In genomic region chr2:25371764-25372643, GRCm38 (mm10) we compare ENCODE assay signal across 8 mouse cellular contexts. TPM values are rescaled to one million over a fixed set of nuclear protein-coding genes. Genes with fewer than 3 reads are reported as not detected.
DNase-seq lines count a peak whose midpoint lies in the region; ATAC-seq lines count a peak whose summit lies in the region.

Gene Sapcd2 (plus strand): TSS chr2:25372321.

- peaks cover 14% of the 10 kb centered on the region for H3K4me1 ChIP-seq in intestine, embryonic 14.5 days (replicated peaks; ENCODE audit: control insufficient read depth, insufficient read depth, low read length)

- peaks cover 20% of the 10 kb centered on the region for H3K36me3 ChIP-seq in intestine, embryonic 14.5 days (ENCODE audit: control insufficient read depth, insufficient read depth, low read length)

- no peaks in the 10 kb centered on the region for H3K27me3 ChIP-seq in intestine, embryonic 14.5 days (replicated peaks; ENCODE audit: control insufficient read depth, insufficient read depth, low read length)

- intact Hi-C loops in left cerebral cortex, postnatal 10 days (cut with DNase I): no loop called here

- peak within 1 kb of the TSS; percentile 81 for H3K27ac ChIP-seq in intestine, embryonic 14.5 days (ENCODE audit: low read depth)

- peak within 1 kb of the TSS; percentile 69 for H3K4me3 ChIP-seq in intestine, embryonic 14.5 days (ENCODE audit: low read depth, low read length)

- peak within 1 kb of the TSS; percentile 95 for H3K4me2 ChIP-seq in intestine, embryonic 14.5 days (ENCODE audit: low read length)

- H3K9me3 ChIP-seq in intestine, embryonic 14.5 days (ENCODE audit: control insufficient read depth, low read length): no peaks in the 10 kb centered on the region

- under 1% methylated on average over 65 of the region's 65 CpGs for WGBS in intestine, embryonic 14.5 days

- peak within 1 kb of the TSS; percentile 59 for H3K9ac ChIP-seq in intestine, embryonic 14.5 days (ENCODE audit: low read length)

- peak; percentile 78 for DNase-seq in adrenal gland, adult 8-10 months
- DNase-seq in embryo, embryonic 11 days: peak; percentile 94
- peak; percentile 81 for DNase-seq in gastrocnemius, postnatal 25 days
- peak; percentile 85 for DNase-seq in intestine, embryonic 14.5 days (ENCODE audit: low spot score)
- DNase-seq in left cerebral cortex, postnatal 10 days (ENCODE audit: extremely low spot score in 1 of 2, low spot score in 2 of 2): peak; percentile 89 to 90
- DNase-seq in right cerebral cortex, postnatal 10 days (ENCODE audit: low spot score in 2 of 2): peak; percentile 93 to 95
- peak; percentile 76 to 78 for DNase-seq in urinary bladder, postnatal 4 days (ENCODE audit: low spot score in 2 of 2)

- ATAC-seq in intestine, embryonic 14.5 days (replicated peaks; ENCODE audit: low FRiP score, low TSS enrichment, low read depth): peak; percentile 87
- ATAC-seq in megakaryocyte progenitor cell, adult 5-6 weeks (replicated peaks; ENCODE audit: poor library complexity): peak; percentile 88

RNA-seq across cellular contexts. Expression of gene Sapcd2, which starts in this region (rescaled TPM):
- under 1 TPM in 3 of 4 experiments, not detected in 1; 0.31 to 0.71 (median 0.61) TPM for total RNA-seq in adrenal gland, adult 8-10 months (2022)
- total RNA-seq in gastrocnemius, postnatal 25 days (2021): under 1 TPM; 0.19 to 0.33 TPM
- polyA plus RNA-seq in intestine, embryonic 14.5 days (2014; fragmentation: Nextera tagmentation; extraction: Ambion mirVana): 43.2 and 47.4 TPM in 2 replicates
- 1 to 10 TPM; 9.6 to 9.9 TPM for total RNA-seq in left cerebral cortex, postnatal 10 days (2021)
- 6.0 and 10.8 TPM in 2 replicates for total RNA-seq in megakaryocyte progenitor cell, adult 5-6 weeks (2015)
- 5.8 and 6.7 TPM in 2 replicates for total RNA-seq in megakaryocyte progenitor cell, adult 5-6 weeks (2017)

Comparison
In these comparisons a context has a peak if more than half of its experiments do, and no peak if none do; other contexts are left out.
1. Peak in every context shown above with its lines: DNase-seq, ATAC-seq, H3K4me3 ChIP-seq and H3K27ac ChIP-seq.
2. RNA of gene Sapcd2 (total RNA-seq): 5.8 to 10.8 TPM in megakaryocyte progenitor cell, adult 5-6 weeks and 9.6 to 9.9 TPM in left cerebral cortex, postnatal 10 days; 0.31 to 0.71 TPM in adrenal gland, adult 8-10 months and 0.19 to 0.33 TPM in gastrocnemius, postnatal 25 days; every median in the first group is over 4 times any median in the second.
3. Peak in DNase-seq in adrenal gland, adult 8-10 months; RNA of the gene not detected or under 1 TPM.
4. Peak in DNase-seq in gastrocnemius, postnatal 25 days; RNA of the gene not detected or under 1 TPM.